Mouse (Mus musculus) adrenal gland, postnatal 14 days (tissue): ENCODE data around the gene Synrg. TPM values are rescaled to one million over a fixed set of nuclear protein-coding genes. Genes with fewer than 3 reads are reported as not detected.

Experiments used
- DNase-seq: peaks from one replicate; pipeline ENCODE4 v3.0.0; 2021; ENCODE audit warnings: mixed read lengths
- total RNA-seq: library from RNA; stranded (reverse); gene quantifications from 2 replicates; pipeline ENCODE4 v1.2.3, GENCODE M21; 2021

Synrg gene
- total RNA-seq, 1 experiment from 2014 or later: 38.6 TPM

DNA sequence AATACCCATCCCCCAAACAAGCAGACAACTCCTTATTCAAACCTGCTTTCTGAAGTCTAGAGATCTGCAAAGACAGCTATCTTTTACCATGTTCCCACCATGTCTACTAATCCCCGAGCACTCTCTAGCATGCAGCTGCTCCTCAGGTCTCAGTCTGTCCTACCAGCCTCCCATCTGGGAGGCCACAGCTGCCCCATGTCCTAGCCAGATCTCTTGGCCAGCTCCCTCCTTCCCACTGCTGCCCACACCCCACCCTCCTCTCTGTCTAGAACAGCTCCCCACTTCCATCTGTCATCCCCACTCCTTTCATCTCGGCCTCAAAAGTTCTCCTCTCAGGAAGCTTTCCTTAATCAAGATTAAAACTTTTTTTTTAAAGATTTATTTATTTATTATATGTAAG is 112.8 kb downstream of the Synrg start:
- no peak for DNase-seq

GRCm38 (mm10) chr11:84078601-84079000 is 114.4 kb downstream of the Synrg start:
- DNase-seq: no peak

DNA sequence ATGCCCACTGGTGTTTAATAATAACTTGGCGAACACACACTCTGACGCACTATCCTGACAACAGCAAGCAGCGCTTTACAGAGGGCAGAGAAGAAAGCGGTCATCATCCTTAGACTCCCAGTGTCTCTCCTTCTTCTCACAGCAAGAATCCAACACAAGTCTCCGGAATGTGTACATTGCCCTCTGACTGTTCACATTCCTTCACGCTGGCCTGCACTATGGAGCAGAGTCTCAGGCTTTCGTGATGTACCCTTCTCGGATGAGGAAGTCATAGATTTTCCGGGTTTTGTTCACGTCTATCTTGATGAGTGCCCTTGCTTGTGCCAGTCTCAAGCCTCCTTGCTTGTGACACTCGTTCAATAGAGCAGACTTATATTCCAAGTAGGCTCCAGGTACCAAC is 115.1 kb downstream of the Synrg start:
- DNase-seq: no peak

- DNase-seq: no peak
Measured at GRCm38 (mm10) chr11:84079887-84080286, 115.7 kb downstream of the Synrg start.

DNA sequence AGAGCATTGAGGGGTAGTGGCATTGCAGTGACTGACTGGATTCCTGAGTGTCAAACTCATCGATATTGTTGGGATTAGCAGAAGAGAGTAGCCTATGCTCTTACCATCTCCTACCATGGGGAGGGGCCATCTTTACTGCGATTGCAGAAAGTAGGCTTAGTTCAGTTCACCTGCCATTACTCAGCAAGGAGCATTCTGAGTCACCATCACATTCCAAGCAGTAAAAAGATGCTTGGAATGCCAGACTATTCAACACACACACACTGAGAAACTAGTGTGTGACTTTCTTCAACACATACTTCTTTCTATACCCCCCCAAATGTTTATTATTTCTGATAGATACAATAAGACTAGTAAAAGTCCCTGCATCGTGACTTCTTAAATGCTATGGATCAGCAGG is 116.1 kb downstream of the Synrg start:
- no peak for DNase-seq

GRCm38 (mm10) chr11:84081901-84082300 is 117.7 kb downstream of the Synrg start:
- no peak for DNase-seq

DNA sequence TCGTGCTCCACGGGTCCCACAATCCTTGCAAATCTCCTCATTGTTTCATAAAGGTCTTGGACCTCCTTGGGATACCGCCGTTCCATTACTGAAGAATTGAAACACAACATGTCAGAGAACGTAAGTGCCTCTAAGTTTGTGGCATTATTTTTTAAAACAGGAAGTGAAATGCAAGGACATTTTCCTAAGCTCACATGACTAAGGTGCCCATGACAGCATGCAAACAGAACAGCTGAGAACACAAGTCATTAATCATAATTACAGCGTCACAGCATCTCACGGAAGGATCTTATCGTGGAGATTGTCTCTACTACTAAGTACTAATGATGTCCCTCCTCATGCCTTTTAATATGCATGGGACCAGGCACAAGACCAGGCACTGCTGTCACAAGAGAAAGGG is 126.3 kb downstream of the Synrg start:
- DNase-seq: no peak

Other genes with a start within 250 kb of the Synrg start
- 2.8 TPM in 1 of 2 replicates, not detected in the other for gene Wfdc21, start 217.5 kb upstream of the Synrg start, total RNA-seq
- gene Heatr6, start 210.7 kb upstream of the Synrg start, total RNA-seq: 12.5 and 15.5 TPM in 2 replicates
- gene Hnf1b, start 114.4 kb upstream of the Synrg start, total RNA-seq: 1.8 TPM in 1 of 2 replicates, not detected in the other
- gene Ddx52, start 22.4 kb upstream of the Synrg start, total RNA-seq: 18.7 and 19.7 TPM in 2 replicates
- 4.4 and 4.9 TPM in 2 replicates for gene Dusp14, start 104.8 kb downstream of the Synrg start, total RNA-seq
- 15.5 and 16.7 TPM in 2 replicates for gene Tada2a, start 165.2 kb downstream of the Synrg start, total RNA-seq
- gene Acaca, start 165.2 kb downstream of the Synrg start, total RNA-seq: 80.0 and 100 TPM in 2 replicates
- 0.26 TPM in 1 of 2 replicates, not detected in the other for gene Gm11437, start 203.0 kb downstream of the Synrg start, total RNA-seq